Mouse (Mus musculus) heart, adult 18-20 months (tissue): ENCODE measurements around the gene Ranbp6. TPM values are rescaled to one million over a fixed set of nuclear protein-coding genes. Genes with fewer than 3 reads are reported as not detected.

Experiments
- DNase-seq, 2 experiments: peaks; one replicate each; pipeline ENCODE4 v3.0.0; 2021 to 2022; ENCODE audit warnings: mixed read lengths in 1 of 2
- long read RNA-seq, 2 experiments: library from polyadenylated mRNA; stranded (forward); transcript quantifications; one replicate each; pipeline ENCODE4 v2.0.0; 2021
- total RNA-seq, 2 experiments: library from RNA; stranded (reverse); gene quantifications; 2 replicates each; pipeline ENCODE4 v1.2.3; 2021

The Ranbp6 gene
- total RNA-seq = 10 to 100 TPM; 13.1 to 15.3 TPM
- long read RNA-seq, experiment 1, full-length matches to known transcripts = 17 of 18 reads
- long read RNA-seq, experiment 1, partial matches to known transcripts = 0 of 18 reads
- long read RNA-seq, experiment 1, other reads (novel, unspliced or antisense) = 1 of 18 reads
- long read RNA-seq, experiment 2, full-length matches to known transcripts = 8 of 8 reads
- long read RNA-seq, experiment 2, partial matches to known transcripts = 0 of 8 reads
- long read RNA-seq, experiment 2, other reads (novel, unspliced or antisense) = 0 of 8 reads

DNA sequence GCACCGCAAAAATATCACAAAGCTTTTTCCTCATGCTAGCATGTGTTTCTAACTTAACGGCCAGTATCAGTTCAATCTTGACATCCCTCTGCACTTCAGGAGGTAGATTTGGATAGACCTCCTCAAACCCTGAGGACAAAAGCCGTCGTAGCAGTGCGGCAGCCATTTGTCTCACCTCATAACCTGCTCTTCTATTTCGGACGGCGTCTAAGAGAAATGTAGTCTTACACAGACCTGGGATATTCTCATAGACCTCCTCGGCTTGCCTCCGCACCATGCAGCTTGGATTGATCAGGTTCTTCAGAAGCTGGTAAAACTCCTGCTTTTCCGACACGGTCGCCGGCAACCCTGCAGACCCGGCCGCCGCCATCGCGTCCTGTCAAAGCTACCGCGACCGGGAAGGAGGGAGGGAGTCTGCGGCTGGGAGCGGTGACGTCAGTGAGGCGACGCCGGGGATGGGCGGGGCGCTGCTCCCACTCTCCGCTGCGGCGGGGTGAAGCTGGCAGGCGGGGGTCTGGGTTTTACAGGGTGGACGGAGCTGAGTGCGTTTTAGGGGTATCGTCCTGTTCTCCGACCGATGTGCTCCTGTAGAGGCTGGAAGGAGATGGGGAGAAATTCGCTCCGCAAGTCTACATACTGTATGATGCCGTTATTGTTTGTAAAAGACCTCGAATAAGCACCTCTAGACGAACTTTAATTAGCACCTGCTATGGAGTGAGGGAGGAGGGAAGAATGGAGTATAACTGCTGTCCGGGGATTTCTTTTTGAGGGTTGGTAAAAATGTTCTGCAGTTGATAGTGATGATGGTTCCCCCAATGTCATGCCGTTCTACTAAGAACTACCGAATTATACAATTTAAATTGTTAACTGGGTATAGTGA lies at the start of gene Ranbp6:
Ranbp6 (minus strand) TSS at position 394 of the 880 bp plus-strand sequence.
- peak; percentile 94 for DNase-seq

- DNase-seq = no peak
Observed at GRCm38 (mm10) chr19:29860816-29861215, 48.0 kb upstream of the Ranbp6 start.

GRCm38 (mm10) chr19:29857267-29857666 lies 44.5 kb upstream of the Ranbp6 start:
- no peak for DNase-seq

DNA sequence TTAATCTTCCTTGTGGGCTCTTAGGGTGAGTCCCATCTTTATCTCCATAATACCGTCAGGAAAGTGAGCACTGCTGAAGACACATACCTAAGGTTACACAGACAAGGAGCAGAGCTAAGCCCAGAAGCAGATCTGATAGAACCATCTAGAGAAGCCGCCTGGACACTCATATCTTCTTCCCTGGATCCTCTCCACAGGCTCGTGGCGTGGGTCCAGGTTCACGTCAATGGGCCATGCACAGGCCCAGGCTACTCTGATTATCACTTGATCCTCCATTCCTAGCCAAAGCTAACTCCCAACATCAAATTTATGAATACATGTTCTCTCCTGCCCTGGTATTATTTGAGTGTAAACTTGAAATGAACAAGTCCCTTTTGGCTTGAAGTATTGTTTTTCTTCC lies 40.9 kb upstream of the Ranbp6 start:
- no peak for DNase-seq

GRCm38 (mm10) chr19:29851036-29851690 lies 38.4 kb upstream of the Ranbp6 start:
- no peak for DNase-seq

DNA sequence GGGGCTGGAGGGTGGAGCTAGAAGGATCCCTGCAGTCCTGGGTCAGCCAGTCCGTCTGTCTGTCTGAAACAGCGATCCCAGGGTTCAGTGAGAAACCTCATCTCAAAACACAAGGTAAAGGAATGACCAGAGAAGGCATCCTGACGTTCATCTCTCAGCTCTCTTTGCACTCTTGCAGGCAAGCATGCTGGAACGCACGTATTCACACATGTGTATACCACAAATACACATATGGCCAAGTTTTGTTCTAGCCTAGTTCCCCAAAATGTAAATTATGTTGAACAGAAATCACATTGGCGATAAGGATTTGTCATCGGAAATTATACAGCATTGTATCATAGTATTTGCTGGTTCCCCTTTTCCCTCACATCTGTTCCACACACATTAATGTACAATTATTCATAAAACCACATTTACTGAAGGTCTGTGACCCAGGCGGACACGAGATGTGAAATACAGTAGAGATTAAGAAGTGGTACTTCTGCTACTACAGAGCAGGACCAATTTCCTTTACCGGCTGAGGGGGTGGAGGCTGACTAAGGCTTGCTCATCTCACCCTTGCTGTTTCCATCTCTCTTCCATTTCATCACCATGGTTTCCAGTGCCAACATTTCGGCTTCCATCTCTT lies 37.3 kb upstream of the Ranbp6 start:
- no peak for DNase-seq

DNA sequence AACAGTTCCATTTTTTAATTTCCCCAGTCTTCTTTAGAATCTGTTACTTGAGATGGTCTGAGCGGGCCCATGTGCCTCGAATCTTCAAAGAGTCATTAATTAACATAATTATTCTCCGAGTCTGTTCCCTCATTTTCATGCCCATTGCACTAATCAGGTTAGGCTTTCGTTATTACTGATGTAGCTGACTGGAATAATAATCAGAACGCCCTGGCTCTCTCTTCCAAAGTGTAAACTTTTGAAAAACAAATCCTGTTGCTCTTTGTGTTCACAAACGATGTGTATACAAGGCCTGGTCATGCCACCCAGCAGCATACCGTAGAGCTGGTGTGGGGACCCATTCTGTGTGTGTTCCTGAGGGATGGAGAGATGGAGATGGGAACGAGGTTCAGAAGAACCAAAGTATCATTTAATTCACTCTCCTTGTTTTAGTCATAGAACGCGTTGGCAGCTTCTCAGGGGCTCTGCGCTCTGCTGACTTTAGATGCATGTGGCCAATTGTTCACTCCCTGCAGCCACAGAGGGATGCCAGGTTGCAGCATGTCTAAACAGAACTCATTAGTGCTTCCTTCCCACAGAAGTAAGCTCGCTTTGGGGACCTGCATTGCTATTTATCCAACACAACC lies 31.4 kb upstream of the Ranbp6 start:
- DNase-seq = no peak

DNA sequence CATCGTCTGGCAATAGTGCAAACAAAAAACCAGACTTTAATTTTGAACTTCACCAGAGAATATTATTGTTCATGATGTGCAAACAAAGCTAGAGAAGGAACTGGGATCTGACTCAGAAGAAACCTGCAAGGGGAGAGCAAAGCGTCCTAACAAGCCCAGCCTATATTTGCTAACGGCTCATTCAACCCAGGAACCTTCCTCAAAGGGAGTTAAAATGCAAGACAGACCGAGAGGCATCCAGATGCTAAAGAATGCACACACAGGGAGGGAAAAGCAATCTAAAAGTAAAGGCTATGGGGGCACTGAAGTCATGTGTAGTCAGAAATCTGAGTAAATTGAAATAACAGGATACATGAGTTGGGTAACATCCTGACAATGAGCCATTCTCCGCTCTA lies 30.9 kb upstream of the Ranbp6 start:
- no peak for DNase-seq

DNA sequence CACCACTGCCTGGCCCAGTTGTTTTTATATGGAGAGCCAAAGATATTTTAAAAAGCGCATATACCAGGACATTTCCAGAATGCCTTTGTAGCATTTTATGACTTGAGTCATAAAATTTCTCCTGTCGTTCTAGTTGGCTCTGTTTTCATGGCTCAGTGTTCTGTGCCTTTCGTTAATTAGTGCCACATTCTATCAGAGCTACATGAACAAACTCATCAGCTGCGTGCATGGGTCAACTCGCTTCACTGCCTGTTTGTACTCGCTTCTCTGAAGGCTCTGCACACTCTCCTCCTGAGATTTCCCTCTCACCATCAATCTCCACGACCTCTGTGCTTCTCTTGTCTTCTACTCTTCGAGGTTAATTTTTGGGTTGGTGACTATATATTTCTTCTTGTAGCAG lies 30.2 kb upstream of the Ranbp6 start:
- no peak for DNase-seq

DNA sequence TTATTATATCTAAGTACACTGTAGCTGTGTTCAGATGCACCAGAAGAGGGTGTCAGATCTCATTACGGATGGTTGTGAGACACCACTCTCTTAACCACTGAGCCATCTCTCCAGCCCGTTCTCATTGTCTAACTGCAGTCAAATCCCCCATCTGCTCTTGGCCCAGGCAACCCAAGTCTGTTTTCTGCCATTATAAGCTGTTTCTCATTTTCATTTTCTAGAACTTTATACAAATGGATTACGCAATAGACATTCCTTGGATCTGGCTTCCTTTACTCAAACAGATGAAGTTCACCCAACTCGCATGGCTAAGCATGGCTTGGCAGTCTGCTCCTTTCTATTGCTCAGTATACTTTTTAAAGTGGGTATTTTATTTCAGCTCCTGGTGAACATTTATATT lies 27.9 kb upstream of the Ranbp6 start:
- peak; percentile 41 to 44 for DNase-seq

GRCm38 (mm10) chr19:29838636-29839135 lies 25.9 kb upstream of the Ranbp6 start:
- peak; percentile 26 to 45 for DNase-seq

- no peak for DNase-seq
Observed at GRCm38 (mm10) chr19:29838171-29838570, 25.4 kb upstream of the Ranbp6 start.

GRCm38 (mm10) chr19:29835364-29836034 lies 22.7 kb upstream of the Ranbp6 start:
- no peak for DNase-seq

DNA sequence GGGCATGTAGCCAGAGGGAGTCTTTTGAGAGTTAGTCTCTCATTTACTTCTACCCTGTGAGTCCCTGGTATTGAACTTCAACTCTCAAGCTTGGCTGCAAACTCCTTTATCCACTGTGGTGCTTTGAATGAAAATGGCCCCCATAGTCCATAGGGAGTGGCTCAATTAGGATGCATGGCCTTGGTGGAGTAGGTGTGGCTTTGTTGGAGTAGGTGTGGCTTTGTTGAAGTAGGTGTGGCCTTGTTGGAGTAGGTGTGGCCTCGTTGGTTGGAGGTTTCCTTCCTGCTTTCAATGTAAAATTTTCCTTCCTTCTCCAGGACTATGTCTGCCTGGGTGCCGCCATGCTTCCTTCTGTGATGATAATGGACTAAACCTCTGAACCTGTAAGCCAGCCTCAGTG lies 18.1 kb upstream of the Ranbp6 start:
- no peak for DNase-seq

GRCm38 (mm10) chr19:29828558-29828957 lies 15.8 kb upstream of the Ranbp6 start:
- DNase-seq = no peak

DNA sequence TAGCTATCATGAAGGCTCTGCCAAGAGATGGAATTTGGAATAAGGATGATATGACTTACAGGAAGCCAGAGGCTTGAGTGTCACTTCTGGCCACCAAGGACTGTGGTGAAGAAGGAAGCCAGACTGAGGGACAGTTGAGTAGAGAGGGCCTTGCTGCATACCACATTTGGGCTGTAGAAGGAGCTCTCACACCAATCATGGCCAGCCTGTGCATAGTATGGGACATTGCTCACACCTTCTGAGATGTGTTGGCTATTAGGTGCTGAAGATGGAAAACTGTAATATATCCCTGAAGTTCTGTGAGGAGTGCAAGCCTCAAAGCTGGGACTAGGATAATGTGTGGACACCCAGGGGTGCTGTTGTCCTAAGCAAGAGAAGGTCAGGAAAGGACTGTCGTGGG lies 13.9 kb upstream of the Ranbp6 start:
- peak; percentile 15 to 46 for DNase-seq

DNA sequence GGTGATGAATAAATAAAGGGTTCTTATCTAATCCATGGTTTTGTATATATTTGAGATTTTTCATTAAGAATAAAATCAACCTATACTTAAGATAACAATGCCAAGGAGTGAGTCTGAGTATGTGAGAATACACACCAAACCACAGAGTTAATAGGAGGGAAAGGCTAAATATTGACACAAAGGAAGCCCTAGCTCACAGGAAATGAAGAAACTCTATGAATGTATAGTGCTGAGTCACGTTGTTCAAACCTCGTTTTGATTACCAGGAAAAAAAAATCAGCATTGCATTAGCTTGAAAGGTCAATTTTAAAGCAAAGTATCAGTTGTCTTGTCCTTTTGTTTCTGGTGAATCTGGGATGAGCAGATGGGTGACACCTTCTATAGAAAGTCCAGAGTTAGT lies 12.2 kb upstream of the Ranbp6 start:
- no peak for DNase-seq

- peak; percentile 58 to 81 for DNase-seq
Observed at GRCm38 (mm10) chr19:29824034-29824700, 11.4 kb upstream of the Ranbp6 start.

GRCm38 (mm10) chr19:29823456-29824010 lies 10.8 kb upstream of the Ranbp6 start:
- DNase-seq = no peak

GRCm38 (mm10) chr19:29820966-29821365 lies 8.2 kb upstream of the Ranbp6 start:
- DNase-seq = peak; percentile 44 to 70
